Mouse (Mus musculus) right cerebral cortex, postnatal 4 days (tissue): ENCODE results near the gene Cfap45.
A peak's percentile ranks its signal among the peaks of the same experiment; 100 is the strongest.

Source experiments
- DNase-seq: peaks from one replicate; pipeline ENCODE4 v3.0.0-alpha.2; 2022

Cfap45 gene

DNA sequence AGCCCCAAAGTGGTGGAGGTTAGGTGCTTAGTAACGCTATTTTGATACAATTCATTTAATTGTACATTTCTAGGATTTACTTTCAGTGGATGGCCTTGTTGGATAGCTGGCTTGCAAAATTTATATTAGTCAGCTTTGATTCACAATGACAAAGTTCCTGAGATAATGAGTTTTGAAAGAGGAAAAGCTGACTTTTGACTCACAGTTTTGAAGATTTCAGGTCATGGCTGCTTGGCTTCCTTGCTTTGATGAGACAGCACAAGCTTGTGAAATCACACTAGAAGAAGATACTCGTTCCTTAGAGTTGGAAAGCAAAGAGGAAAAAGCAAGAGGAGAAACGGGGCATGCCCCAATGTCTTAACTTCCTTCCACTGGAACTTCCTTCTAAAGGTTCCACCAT is 45.5 kb downstream of the Cfap45 start:
- DNase-seq = no peak

- no peak for DNase-seq
These were observed 47.2 kb downstream of the Cfap45 start for GRCm38 (mm10) chr1:172567758-172568157.

DNA sequence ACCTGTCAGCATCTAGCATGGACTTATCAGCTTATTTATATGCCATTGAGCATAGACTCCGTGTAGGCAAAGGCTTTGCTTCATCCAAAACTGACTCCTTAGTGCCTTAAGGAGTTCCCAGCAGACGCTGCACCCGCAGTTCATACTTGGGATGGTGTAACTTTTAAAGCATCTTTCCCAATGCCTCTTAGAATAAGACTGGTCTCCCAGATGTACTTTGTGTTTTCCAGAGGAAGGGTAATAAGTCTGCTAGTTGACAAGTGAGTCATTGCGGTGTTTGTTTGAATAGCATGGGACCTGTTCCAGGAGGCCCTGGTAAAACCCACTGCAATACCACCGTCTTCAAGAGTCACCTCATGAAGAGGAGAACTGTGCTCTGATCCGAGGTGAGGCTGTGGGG is 59.5 kb downstream of the Cfap45 start:
- DNase-seq = no peak

GRCm38 (mm10) chr1:172582436-172582835 is 61.8 kb downstream of the Cfap45 start:
- DNase-seq = no peak

GRCm38 (mm10) chr1:172584271-172584670 is 63.7 kb downstream of the Cfap45 start:
- DNase-seq = no peak

DNA sequence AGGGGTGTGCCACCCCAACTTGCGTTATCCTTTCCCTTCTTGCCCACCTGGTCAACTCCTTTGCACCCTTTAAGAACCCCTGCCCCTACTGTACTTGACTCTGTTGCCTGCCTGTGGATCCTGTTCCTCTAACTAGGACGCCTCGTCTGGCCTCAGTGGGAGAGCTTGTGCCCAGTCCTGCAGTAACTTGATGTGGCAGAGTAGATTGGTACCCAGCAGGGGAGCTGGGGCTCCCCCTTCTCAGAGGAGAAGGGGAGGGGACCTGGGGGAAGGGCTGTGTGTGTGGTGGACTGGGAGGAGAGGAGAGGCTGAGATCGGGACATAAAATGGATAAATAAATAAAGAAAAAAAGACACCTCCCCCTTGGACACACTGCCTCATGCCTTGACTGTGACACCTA is 64.4 kb downstream of the Cfap45 start:
- DNase-seq = no peak

DNA sequence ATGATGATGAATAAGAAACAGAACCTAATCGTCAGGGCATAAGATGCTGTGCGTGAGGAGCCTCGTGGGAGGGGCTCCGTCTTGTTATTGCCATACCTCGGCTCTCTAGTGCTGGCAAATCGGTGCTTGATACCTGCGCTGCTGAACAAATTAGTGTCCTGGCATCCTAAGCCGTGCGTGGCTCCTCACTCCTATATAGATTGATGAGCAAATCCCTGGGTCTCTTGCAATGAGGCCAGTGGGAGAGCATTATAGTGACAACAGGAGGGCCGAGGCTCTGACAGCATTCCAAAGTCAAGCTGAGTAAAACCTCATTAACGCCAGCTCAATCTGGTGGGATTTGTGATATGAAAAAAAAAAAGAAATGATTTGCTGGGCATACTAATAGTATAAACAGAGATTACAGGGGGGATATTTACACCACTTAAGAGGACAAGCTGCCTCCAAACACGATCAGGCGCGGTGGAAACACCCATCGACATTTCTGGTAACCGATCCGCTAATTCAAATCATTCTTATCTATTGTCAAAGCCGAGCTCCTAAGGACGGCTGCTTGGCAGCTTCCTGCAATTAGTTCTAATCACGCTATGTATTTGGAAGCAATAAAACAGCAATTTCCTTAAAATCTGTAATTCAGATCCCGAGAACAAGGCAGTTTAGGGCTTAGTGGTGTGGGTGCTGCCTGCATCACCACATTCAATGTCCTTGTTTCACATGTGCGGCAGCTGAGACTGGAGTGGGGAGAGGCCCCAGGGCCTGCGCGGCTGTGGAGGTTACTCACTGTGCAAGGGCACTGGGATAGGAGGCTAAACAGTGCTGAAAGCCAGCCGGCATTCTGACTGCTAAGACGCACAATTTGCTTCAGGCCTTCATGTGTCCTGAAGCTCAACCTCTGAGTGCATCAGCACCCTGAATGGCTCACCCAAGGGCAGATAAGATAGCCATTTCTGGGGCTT is 65.3 kb downstream of the Cfap45 start:
- DNase-seq = no peak

DNA sequence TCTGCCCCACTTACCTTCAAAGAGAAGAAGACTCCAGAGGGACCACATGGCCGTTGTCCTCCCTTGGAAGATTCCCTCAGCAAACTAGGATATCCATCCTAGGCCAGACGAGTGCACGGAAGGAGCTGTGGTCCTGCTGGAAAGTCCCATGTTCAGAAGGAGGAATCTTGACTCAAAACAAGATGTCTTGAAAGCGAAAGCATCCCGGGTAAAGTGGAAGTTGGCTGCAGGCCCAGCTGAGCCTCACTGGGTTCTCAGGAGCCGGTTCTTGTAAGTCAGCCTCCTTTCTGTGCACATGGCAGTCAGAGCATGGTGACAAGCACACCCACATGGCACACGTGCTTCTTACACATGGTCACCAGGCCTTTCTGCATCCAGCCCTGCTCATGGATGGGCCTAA is 69.8 kb downstream of the Cfap45 start, which contains the start of gene Slamf8:
TSS of gene Slamf8 (minus strand) at position 184 of the 400 bp plus-strand sequence.
- no peak for DNase-seq

DNA sequence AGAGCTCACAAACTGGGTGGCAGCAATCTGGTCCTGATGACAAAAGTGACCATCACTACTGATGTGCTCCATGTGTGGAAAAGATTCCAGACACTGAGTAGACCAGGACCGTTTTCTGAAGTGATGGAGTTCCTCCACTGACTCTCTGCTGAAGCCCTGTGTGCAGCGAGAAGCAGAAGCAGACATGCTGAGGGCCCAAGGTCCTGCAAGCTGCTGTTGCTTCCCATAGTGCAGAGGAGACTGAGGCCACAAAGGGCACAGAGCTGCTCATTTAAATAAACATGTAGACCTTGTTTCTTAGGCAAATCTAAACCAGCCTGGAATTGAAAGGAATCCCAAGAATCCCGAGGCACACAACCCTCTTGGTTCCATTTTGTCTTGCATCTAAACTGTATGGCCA is 72.7 kb downstream of the Cfap45 start:
- DNase-seq = no peak

DNA sequence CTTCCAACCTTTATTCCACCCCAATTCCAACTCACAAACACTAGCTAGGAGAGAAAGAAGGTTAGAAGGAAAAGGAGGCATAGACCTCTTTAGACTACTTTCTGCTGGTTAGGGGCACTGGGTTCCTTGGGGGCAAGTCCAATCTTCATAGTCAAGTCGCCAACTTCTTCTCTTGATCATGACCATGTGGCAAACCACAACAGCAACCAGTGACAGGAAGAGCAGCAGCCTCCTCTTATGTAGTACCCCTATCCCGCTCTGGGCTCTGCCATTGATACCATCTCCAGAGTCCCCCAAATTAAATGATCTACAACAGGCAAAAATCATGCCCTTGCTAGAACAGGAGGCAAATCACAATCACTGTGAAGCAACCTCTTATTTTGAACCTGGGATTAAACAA is 73.4 kb downstream of the Cfap45 start:
- DNase-seq = no peak

DNA sequence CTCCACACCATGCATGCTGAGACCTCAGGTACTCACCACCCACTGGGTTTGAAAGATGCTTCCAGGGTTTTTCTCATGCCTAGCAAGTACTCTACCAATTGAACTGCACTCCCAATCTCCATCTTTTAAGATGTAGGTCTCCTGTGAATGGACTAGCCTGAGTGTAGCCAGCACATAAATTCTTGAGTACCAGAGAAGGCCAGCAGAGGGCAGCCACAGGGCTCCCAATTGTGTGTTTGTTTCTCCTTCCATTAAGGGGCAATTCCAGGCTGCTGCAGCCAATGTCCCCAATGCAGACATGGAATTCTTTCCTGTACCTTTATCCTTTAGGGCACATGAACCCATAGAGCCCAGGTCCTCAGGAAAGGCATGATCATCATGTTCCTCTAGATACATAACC is 73.9 kb downstream of the Cfap45 start:
- peak; percentile 57 for DNase-seq
